Mouse (Mus musculus) liver, embryonic 11.5 days (tissue): ENCODE measurements around the gene Capza2. TPM values are rescaled to one million over a fixed set of nuclear protein-coding genes. Genes with fewer than 3 reads are reported as not detected.

Experiments
- ATAC-seq: fragments of 200-750 bp; cut with Nextera tagmentation; replicated peaks from 2 replicates; pipeline ENCODE4 v1.8.0; 2017; ENCODE audit warnings: moderate number of reproducible peaks, mild to moderate bottlenecking, moderate TSS enrichment, moderate library complexity; ENCODE audit not compliant: low FRiP score
- DNase-seq: peaks from one replicate; pipeline ENCODE4 v3.0.0-alpha.2; 2017; ENCODE audit warnings: low spot score
- H3K27ac ChIP-seq: fragments of 300-500 bp; sonication (generic); 2 replicates; pipeline ENCODE4 v1.5.1; 2014; ENCODE audit warnings: mild to moderate bottlenecking, low read depth, low read length, control low read depth
- H3K27me3 ChIP-seq: fragments of 300-500 bp; sonication (generic); replicated peaks from 2 replicates; pipeline ENCODE4 v1.6.1; 2014; ENCODE audit warnings: low read length, mixed read lengths; ENCODE audit not compliant: control insufficient read depth, insufficient read depth
- H3K36me3 ChIP-seq: fragments of 300-500 bp; sonication (generic); 2 replicates; pipeline ENCODE4 v1.6.1; 2014; ENCODE audit warnings: mild to moderate bottlenecking, low read length, moderate library complexity, mixed read lengths; ENCODE audit not compliant: control insufficient read depth, insufficient read depth
- H3K4me1 ChIP-seq: fragments of 300-500 bp; sonication (generic); replicated peaks from 2 replicates; pipeline ENCODE4 v1.6.1; 2014; ENCODE audit warnings: low read length, mixed read lengths; ENCODE audit not compliant: control insufficient read depth, insufficient read depth
- H3K4me2 ChIP-seq: fragments of 300-500 bp; sonication (generic); 2 replicates; pipeline ENCODE4 v1.6.1; 2014; ENCODE audit warnings: mild to moderate bottlenecking, control low read depth, moderate library complexity
- H3K4me3 ChIP-seq: fragments of 300-500 bp; sonication (generic); 2 replicates; pipeline ENCODE4 v1.5.1; 2014; ENCODE audit warnings: low read depth, low read length, control low read depth
- H3K9ac ChIP-seq: fragments of 300-500 bp; sonication (generic); 2 replicates; pipeline ENCODE4 v1.6.1; 2014; ENCODE audit warnings: low read depth, low read length, control low read depth
- H3K9me3 ChIP-seq: fragments of 300-500 bp; sonication (generic); 2 replicates; pipeline ENCODE4 v1.6.1; 2016; ENCODE audit warnings: low read length, inconsistent platforms, mixed read lengths; ENCODE audit not compliant: control insufficient read depth
- WGBS: fragments of 180-500 bp; shearing (Covaris S2); extraction: QIAGEN DNeasy Blood & Tissue Kit; methylation state at CpG from one replicate; pipeline ENCODE4 v1.1.7; 2014; 5-methylcytosine and 5-hydroxymethylcytosine counted together
- polyA plus RNA-seq: library from polyadenylated mRNA; unstranded; fragments of >200 nt; fragmentation: Nextera tagmentation; extraction: Ambion mirVana; gene quantifications from 2 replicates; pipeline ENCODE4 v1.2.1, GENCODE M21; 2014

Gene Capza2
- polyA plus RNA-seq, 1 experiment from 2014 or later, result 164 TPM

DNA sequence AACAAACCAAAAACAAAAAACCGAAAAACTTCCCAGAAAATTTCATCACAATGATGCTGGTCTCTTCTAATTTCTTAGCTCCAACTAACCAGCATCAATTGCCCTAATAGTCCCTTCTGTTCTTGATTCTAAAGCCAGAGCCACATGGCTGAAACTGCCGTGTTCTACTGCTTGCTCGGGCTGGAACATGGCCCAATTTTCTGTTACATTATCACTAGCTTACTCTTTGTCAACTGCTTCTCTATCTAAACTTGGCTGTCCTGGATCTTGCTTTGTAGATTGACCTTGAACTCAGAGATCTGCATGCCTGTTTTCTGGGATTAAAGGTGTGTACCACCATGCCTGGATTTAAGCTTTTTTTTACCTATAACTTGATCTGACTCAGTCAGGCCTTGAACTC is 69.9 kb downstream of the Capza2 start:
- Histone ChIP-seq H3K4me2 (no peak overlapping the region), H3K27ac (no peak overlapping the region), H3K4me1 (no peaks in the 10 kb centered on the region), H3K9me3 (no peaks in the 10 kb centered on the region), H3K36me3 (no peaks in the 10 kb centered on the region), H3K27me3 (no peaks in the 10 kb centered on the region), H3K4me3 (no peak overlapping the region), H3K9ac (no peak overlapping the region)
- ATAC-seq (no peak), DNase-seq (no peak)
- 79% methylated on average over 3 of the region's 3 CpGs for WGBS

Other genes with a start within 250 kb of the Capza2 start
- 7.8 and 8.2 TPM in 2 replicates for gene Met, start 172.4 kb upstream of the Capza2 start, polyA plus RNA-seq
- 16.9 and 18.6 TPM in 2 replicates for gene St7, start 56.7 kb downstream of the Capza2 start, polyA plus RNA-seq